ENCODE assay signal across 8 mouse cellular contexts in the genomic region with DNA sequence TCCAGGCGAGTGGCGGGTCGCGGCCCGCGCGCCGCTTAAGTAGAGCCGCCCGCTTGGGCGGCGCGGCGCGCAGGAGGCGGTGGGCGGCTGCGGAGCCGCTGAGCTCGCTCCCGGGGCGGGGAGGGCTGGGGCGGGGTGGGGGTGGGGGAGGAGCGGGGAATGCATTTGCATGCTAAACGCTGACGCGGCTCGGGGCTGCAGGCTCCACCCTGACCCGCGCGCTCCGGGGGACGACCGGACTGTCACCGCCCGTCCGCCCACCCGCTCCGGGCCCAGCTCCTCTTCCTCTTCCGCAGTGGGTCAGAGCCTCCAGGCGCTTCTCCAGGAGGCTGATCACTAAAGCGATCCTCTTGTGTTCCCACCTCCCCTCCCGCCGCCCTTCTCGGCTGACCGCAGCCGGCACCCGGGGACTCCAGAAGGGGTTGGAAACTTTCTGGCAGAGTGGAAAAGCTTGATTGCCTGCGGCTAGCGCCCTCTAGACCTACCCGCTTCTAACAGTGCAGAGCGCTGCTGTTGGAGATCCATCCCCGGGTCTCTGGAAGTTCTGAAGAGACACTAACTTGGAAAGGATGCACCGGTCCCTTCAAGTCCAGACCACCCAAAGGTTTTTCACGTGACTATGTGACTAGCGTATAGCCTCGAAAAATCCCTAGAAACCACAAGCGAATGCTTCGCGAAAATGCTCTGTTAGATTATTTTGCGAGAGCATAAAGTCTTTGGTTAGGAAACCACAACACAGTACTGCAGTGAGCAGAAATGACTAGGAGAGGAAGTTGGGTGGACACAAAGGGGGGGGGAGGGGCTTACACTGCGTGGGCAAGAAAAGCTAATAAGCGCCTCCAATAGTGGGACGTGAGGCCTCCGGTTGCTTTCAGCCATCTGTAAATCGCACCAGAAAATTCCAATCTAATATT. TPM values are rescaled to one million over a fixed set of nuclear protein-coding genes. Genes with fewer than 3 reads are reported as not detected.
A peak's percentile ranks its signal among the peaks of the same experiment; 100 is the strongest.
DNase-seq lines count a peak whose midpoint lies in the region; ATAC-seq and TF ChIP-seq lines count a peak whose summit lies in the region.

Gene Kctd12, minus strand, starts transcription at position 11 of the 914 bp plus-strand sequence.

- intact Hi-C loops in heart, postnatal 10 days (cut with DNase I): loop anchor here (2.0 to 10.0 kb wide), 3 partner anchors 172 to 588 kb away; no protein-coding TSS in a partner anchor

- TF ChIP-seq CTCF in E14TG2a.4 (conservative IDR thresholded peaks at IDR 0.05; ENCODE audit: low read length): peak; percentile 8

- H3K27me3 ChIP-seq in E14TG2a.4 (ENCODE audit: insufficient read depth, low read length): peaks cover 50% of the 10 kb centered on the region
- H3K27me3 ChIP-seq in forebrain, embryonic 15.5 days: no peaks in the 10 kb centered on the region
- H3K27me3 ChIP-seq in liver, embryonic 16.5 days (ENCODE audit: control insufficient read depth, insufficient read depth, low read depth, low read length): peaks cover 44% of the 10 kb centered on the region
- 0 out of 2 replicates have a peak, but pooled peaks cover 3% of the 10 kb centered on the region for H3K27me3 ChIP-seq in neural tube, embryonic 11.5 days (ENCODE audit: control insufficient read depth, insufficient read depth, low read length)
- no peaks in the 10 kb centered on the region for H3K27me3 ChIP-seq in stomach, embryonic 16.5 days (ENCODE audit: control insufficient read depth, insufficient read depth, low read length)

- H3K27ac ChIP-seq in forebrain, embryonic 15.5 days (replicated peaks): peak within 1 kb of the TSS; percentile 75
- H3K27ac ChIP-seq in liver, embryonic 16.5 days (ENCODE audit: low read length): peak within 1 kb of the TSS; percentile 82
- peak within 1 kb of the TSS; percentile 60 for H3K27ac ChIP-seq in neural tube, embryonic 11.5 days (ENCODE audit: low read depth, low read length)
- peak within 1 kb of the TSS; percentile 97 for H3K27ac ChIP-seq in stomach, embryonic 16.5 days (ENCODE audit: low read length)

- no peaks in the 10 kb centered on the region for H3K36me3 ChIP-seq in E14TG2a.4 (ENCODE audit: insufficient read depth, low read length)
- no peaks in the 10 kb centered on the region for H3K36me3 ChIP-seq in forebrain, embryonic 15.5 days
- no peaks in the 10 kb centered on the region for H3K36me3 ChIP-seq in liver, embryonic 16.5 days (ENCODE audit: control insufficient read depth, insufficient read depth)
- H3K36me3 ChIP-seq in neural tube, embryonic 11.5 days (ENCODE audit: control insufficient read depth, insufficient read depth, low read length): no peaks in the 10 kb centered on the region
- no peaks in the 10 kb centered on the region for H3K36me3 ChIP-seq in stomach, embryonic 16.5 days (ENCODE audit: control insufficient read depth, insufficient read depth, low read length)

- ATAC-seq in forebrain, embryonic 15.5 days (replicated peaks): peak; percentile 91
- peak; percentile 90 for ATAC-seq in liver, embryonic 16.5 days (ENCODE audit: low read depth)
- peak; percentile 92 for ATAC-seq in neural tube, embryonic 11.5 days (ENCODE audit: insufficient read depth, low FRiP score, low TSS enrichment)
- ATAC-seq in stomach, embryonic 16.5 days (ENCODE audit: insufficient read depth, low FRiP score): peak; percentile 96

- 2% methylated on average over 65 of the region's 66 CpGs for WGBS in forebrain, embryonic 15.5 days
- WGBS in liver, embryonic 16.5 days (ENCODE audit: insufficient replicate concordance): under 1% methylated on average over 64 of the region's 66 CpGs
- 3% methylated on average over 34 of the region's 66 CpGs for WGBS in neural tube, embryonic 11.5 days
- 1% methylated on average over 63 of the region's 66 CpGs for WGBS in stomach, embryonic 16.5 days

- H3K4me2 ChIP-seq in forebrain, embryonic 15.5 days (replicated peaks): peak within 1 kb of the TSS; percentile 95
- peak within 1 kb of the TSS; percentile 79 for H3K4me2 ChIP-seq in liver, embryonic 16.5 days (ENCODE audit: low read depth, low read length)
- peak within 1 kb of the TSS; percentile 97 for H3K4me2 ChIP-seq in neural tube, embryonic 11.5 days (ENCODE audit: low read depth)
- H3K4me2 ChIP-seq in stomach, embryonic 16.5 days (ENCODE audit: low read depth, low read length): peak within 1 kb of the TSS; percentile 95

- peak within 1 kb of the TSS; percentile 77 for H3K9ac ChIP-seq in forebrain, embryonic 15.5 days (replicated peaks)
- H3K9ac ChIP-seq in liver, embryonic 16.5 days (ENCODE audit: low read depth, low read length): peak within 1 kb of the TSS; percentile 54
- peak within 1 kb of the TSS; percentile 65 for H3K9ac ChIP-seq in neural tube, embryonic 11.5 days (ENCODE audit: low read length)
- H3K9ac ChIP-seq in stomach, embryonic 16.5 days (ENCODE audit: low read length): peak within 1 kb of the TSS; percentile 84

- H3K4me1 ChIP-seq in E14TG2a.4 (replicated peaks; ENCODE audit: low read depth, low read length): peaks cover 15% of the 10 kb centered on the region
- peaks cover 16% of the 10 kb centered on the region for H3K4me1 ChIP-seq in forebrain, embryonic 15.5 days
- H3K4me1 ChIP-seq in liver, embryonic 16.5 days (ENCODE audit: control insufficient read depth, low read depth, low read length): peaks cover 2% of the 10 kb centered on the region; the same call in 1 of the 2 replicates
- H3K4me1 ChIP-seq in neural tube, embryonic 11.5 days (ENCODE audit: control insufficient read depth, insufficient read depth, low read length): no peaks in the 10 kb centered on the region
- H3K4me1 ChIP-seq in stomach, embryonic 16.5 days (ENCODE audit: control insufficient read depth, insufficient read depth, low read length): 0 out of 2 replicates have a peak, but pooled peaks cover 2% of the 10 kb centered on the region

- peak; percentile 81 to 83 for DNase-seq in cerebellum, adult 18-20 months
- peak; percentile 89 to 93 for DNase-seq in heart, postnatal 10 days
- peak; percentile 92 to 93 for DNase-seq in kidney, postnatal 36 days
- peak; percentile 84 for DNase-seq in neural tube, embryonic 11.5 days (ENCODE audit: low spot score)

- peak within 1 kb of the TSS; percentile 88 for H3K4me3 ChIP-seq in E14TG2a.4 (replicated peaks; ENCODE audit: low read length)
- H3K4me3 ChIP-seq in forebrain, embryonic 15.5 days: peak within 1 kb of the TSS; percentile 82
- H3K4me3 ChIP-seq in liver, embryonic 16.5 days (ENCODE audit: low read depth, low read length): peak within 1 kb of the TSS; percentile 58
- peak within 1 kb of the TSS; percentile 62 for H3K4me3 ChIP-seq in neural tube, embryonic 11.5 days (ENCODE audit: low read depth, low read length)
- peak within 1 kb of the TSS; percentile 77 for H3K4me3 ChIP-seq in stomach, embryonic 16.5 days (replicated peaks; ENCODE audit: low read length)

- no peaks in the 10 kb centered on the region for H3K9me3 ChIP-seq in E14TG2a.4 (ENCODE audit: low read length)
- H3K9me3 ChIP-seq in forebrain, embryonic 15.5 days: no peaks in the 10 kb centered on the region
- H3K9me3 ChIP-seq in liver, embryonic 16.5 days (replicated peaks; ENCODE audit: control insufficient read depth, low read length): no peaks in the 10 kb centered on the region
- no peaks in the 10 kb centered on the region for H3K9me3 ChIP-seq in neural tube, embryonic 11.5 days (ENCODE audit: control insufficient read depth, low read length)
- H3K9me3 ChIP-seq in stomach, embryonic 16.5 days (replicated peaks; ENCODE audit: control insufficient read depth, low read length): no peaks in the 10 kb centered on the region

RNA-seq across cellular contexts. Expression of gene Kctd12, which starts in this region (rescaled TPM):
- polyA plus RNA-seq in forebrain, embryonic 15.5 days (2015; fragmentation: Nextera tagmentation; extraction: Ambion mirVana): 10.9 and 12.7 TPM in 2 replicates
- 10 to 100 TPM; 41.3 to 42.5 TPM for total RNA-seq in heart, postnatal 10 days (2021)
- polyA plus RNA-seq in liver, embryonic 16.5 days (2015; fragmentation: Nextera tagmentation; extraction: Ambion mirVana): 2.5 and 2.8 TPM in 2 replicates
- polyA plus RNA-seq in neural tube, embryonic 11.5 days (2014; fragmentation: Nextera tagmentation; extraction: Ambion mirVana): 9.3 and 14.3 TPM in 2 replicates
- polyA plus RNA-seq in stomach, embryonic 16.5 days (2015; fragmentation: Nextera tagmentation; extraction: Ambion mirVana): 14.1 and 18.3 TPM in 2 replicates

Comparison
In these comparisons a context has a peak if more than half of its experiments do, and no peak if none do; other contexts are left out.
1. Peak in every context shown above with its lines: DNase-seq, ATAC-seq, H3K4me3 ChIP-seq and H3K27ac ChIP-seq.